Mouse (Mus musculus): ENCODE measurements around the gene Tle4. TPM values are rescaled to one million over a fixed set of nuclear protein-coding genes. Genes with fewer than 3 reads are reported as not detected.

Tle4 gene
- polyA plus RNA-seq, 1 experiment from 2014 or later: 26.0 TPM

- Histone ChIP-seq H3K4me1 (replicated peaks) (peaks cover 41% of the 10 kb centered on the region), H3K27ac (no peak overlapping the region), H3K36me3 (no peaks in the 10 kb centered on the region), H3K4me2 (no peak overlapping the region), H3K9me3 (no peaks in the 10 kb centered on the region), H3K9ac (no peak overlapping the region), H3K27me3 (no peaks in the 10 kb centered on the region), H3K4me3 (no peak overlapping the region)
- ATAC-seq (ENCODE audit: low FRiP score): no peak
- 54% methylated on average over 2 of the region's 2 CpGs for WGBS
These were observed 89.9 kb downstream of the Tle4 start for GRCm38 (mm10) chr19:14507911-14508310.

- no peaks in the 10 kb centered on the region for H3K9me3 ChIP-seq
- 36% methylated on average over 3 of the region's 3 CpGs for WGBS
- no peak overlapping the region for H3K4me3 ChIP-seq
- peaks cover 48% of the 10 kb centered on the region for H3K4me1 ChIP-seq (replicated peaks)
- 0 out of 2 replicates have a peak, but pooled peaks have one; percentile 25 for ATAC-seq (ENCODE audit: low FRiP score)
- peak overlapping the region; percentile 74 for H3K27ac ChIP-seq
- H3K36me3 ChIP-seq: no peaks in the 10 kb centered on the region
- H3K9ac ChIP-seq: no peak overlapping the region
- no peak overlapping the region for H3K4me2 ChIP-seq
- no peaks in the 10 kb centered on the region for H3K27me3 ChIP-seq
These were observed 90.8 kb downstream of the Tle4 start for GRCm38 (mm10) chr19:14506875-14507670.

GRCm38 (mm10) chr19:14505885-14506548 lies 91.8 kb downstream of the Tle4 start:
- Histone ChIP-seq H3K27me3 (no peaks in the 10 kb centered on the region), H3K9me3 (no peaks in the 10 kb centered on the region), H3K4me1 (replicated peaks) (peaks cover 55% of the 10 kb centered on the region), H3K9ac (no peak overlapping the region), H3K27ac (peak overlapping the region; percentile 71), H3K4me2 (peak overlapping the region; percentile 18; the same call in 1 of the 2 replicates), H3K36me3 (no peaks in the 10 kb centered on the region), H3K4me3 (no peak overlapping the region)
- peak; percentile 46; the same call in 1 of the 2 replicates for ATAC-seq (ENCODE audit: low FRiP score)
- WGBS: 66% methylated on average over 2 of the region's 2 CpGs

- peak overlapping the region; percentile 18 for H3K4me2 ChIP-seq
- no peaks in the 10 kb centered on the region for H3K27me3 ChIP-seq
- H3K4me1 ChIP-seq (replicated peaks): peaks cover 55% of the 10 kb centered on the region
- H3K9ac ChIP-seq: peak overlapping the region; percentile 26; the same call in 1 of the 2 replicates
- H3K36me3 ChIP-seq: no peaks in the 10 kb centered on the region
- no peak overlapping the region; the same call in 1 of the 2 replicates for H3K27ac ChIP-seq
- H3K4me3 ChIP-seq: no peak overlapping the region
- ATAC-seq (ENCODE audit: low FRiP score): peak; percentile 80
- no peaks in the 10 kb centered on the region for H3K9me3 ChIP-seq
- WGBS: 15% methylated on average over 3 of the region's 3 CpGs
These were observed 92.5 kb downstream of the Tle4 start for GRCm38 (mm10) chr19:14505401-14505800.

GRCm38 (mm10) chr19:14503862-14504261 lies 94.0 kb downstream of the Tle4 start:
- 88% methylated on average over 6 of the region's 6 CpGs for WGBS
- no peaks in the 10 kb centered on the region for H3K27me3 ChIP-seq
- H3K4me1 ChIP-seq (replicated peaks): peaks cover 64% of the 10 kb centered on the region
- no peak overlapping the region for H3K4me3 ChIP-seq
- no peak overlapping the region for H3K9ac ChIP-seq
- no peak overlapping the region for H3K4me2 ChIP-seq
- no peak for ATAC-seq (ENCODE audit: low FRiP score)
- H3K27ac ChIP-seq: no peak overlapping the region
- no peaks in the 10 kb centered on the region for H3K9me3 ChIP-seq
- no peaks in the 10 kb centered on the region for H3K36me3 ChIP-seq

GRCm38 (mm10) chr19:14502234-14502633 lies 95.6 kb downstream of the Tle4 start:
- no peaks in the 10 kb centered on the region for H3K9me3 ChIP-seq
- ATAC-seq (ENCODE audit: low FRiP score): no peak
- WGBS: 7% methylated on average over 7 of the region's 7 CpGs

GRCm38 (mm10) chr19:14499835-14500425 lies 97.9 kb downstream of the Tle4 start:
- no peak overlapping the region for H3K27ac ChIP-seq
- H3K4me2 ChIP-seq: no peak overlapping the region
- H3K4me1 ChIP-seq (replicated peaks): peaks cover 29% of the 10 kb centered on the region
- no peaks in the 10 kb centered on the region for H3K27me3 ChIP-seq
- no peak overlapping the region for H3K4me3 ChIP-seq
- no peaks in the 10 kb centered on the region for H3K9me3 ChIP-seq
- no peak for ATAC-seq (ENCODE audit: low FRiP score)
- WGBS: 29% methylated on average over 3 of the region's 3 CpGs
- no peak overlapping the region for H3K9ac ChIP-seq
- H3K36me3 ChIP-seq: no peaks in the 10 kb centered on the region; the same call in 1 of the 2 replicates

More at GRCm38 (mm10) chr19:14502234-14502633, 95.6 kb downstream of the Tle4 start:
- Histone ChIP-seq H3K4me1 (replicated peaks) (peaks cover 52% of the 10 kb centered on the region), H3K4me2 (no peak overlapping the region), H3K27me3 (no peaks in the 10 kb centered on the region), H3K9ac (no peak overlapping the region), H3K27ac (no peak overlapping the region), H3K4me3 (no peak overlapping the region), H3K36me3 (no peaks in the 10 kb centered on the region)

- Histone ChIP-seq H3K4me1 (replicated peaks) (no peaks in the 10 kb centered on the region), H3K27me3 (no peaks in the 10 kb centered on the region), H3K9ac (no peak overlapping the region), H3K4me3 (no peak overlapping the region), H3K4me2 (no peak overlapping the region), H3K36me3 (no peaks in the 10 kb centered on the region; the same call in none of the 2 replicates), H3K9me3 (no peaks in the 10 kb centered on the region), H3K27ac (no peak overlapping the region)
- no peak for ATAC-seq (ENCODE audit: low FRiP score)
- 94% methylated on average over 3 of the region's 3 CpGs for WGBS
These were observed 104.8 kb downstream of the Tle4 start for GRCm38 (mm10) chr19:14493047-14493446.

- Histone ChIP-seq H3K27me3 (no peaks in the 10 kb centered on the region), H3K4me1 (replicated peaks) (peaks cover 11% of the 10 kb centered on the region), H3K27ac (peak overlapping the region; percentile 48; the same call in 1 of the 2 replicates), H3K9me3 (no peaks in the 10 kb centered on the region), H3K4me2 (no peak overlapping the region), H3K4me3 (no peak overlapping the region), H3K36me3 (no peaks in the 10 kb centered on the region), H3K9ac (no peak overlapping the region)
- 66% methylated on average over 9 of the region's 9 CpGs for WGBS
- no peak for ATAC-seq (ENCODE audit: low FRiP score)
These were observed 110.7 kb downstream of the Tle4 start for GRCm38 (mm10) chr19:14487180-14487579.

- no peak for ATAC-seq (ENCODE audit: low FRiP score)
- peaks cover 30% of the 10 kb centered on the region for H3K4me1 ChIP-seq (replicated peaks)
- H3K27ac ChIP-seq: no peak overlapping the region
- no peaks in the 10 kb centered on the region for H3K27me3 ChIP-seq
- no peak overlapping the region for H3K4me3 ChIP-seq
- no peak overlapping the region for H3K4me2 ChIP-seq
- H3K36me3 ChIP-seq: no peaks in the 10 kb centered on the region
- 84% methylated on average over 3 of the region's 3 CpGs for whole genome bisulfite sequencing
- H3K9me3 ChIP-seq: no peaks in the 10 kb centered on the region
- no peak overlapping the region for H3K9ac ChIP-seq
These were observed 112.7 kb downstream of the Tle4 start for GRCm38 (mm10) chr19:14485176-14485575.

- Histone ChIP-seq H3K4me2 (no peak overlapping the region), H3K9me3 (no peaks in the 10 kb centered on the region), H3K9ac (no peak overlapping the region), H3K4me3 (no peak overlapping the region), H3K27me3 (no peaks in the 10 kb centered on the region), H3K27ac (no peak overlapping the region), H3K4me1 (replicated peaks) (peaks cover 40% of the 10 kb centered on the region), H3K36me3 (no peaks in the 10 kb centered on the region)
- 71% methylated on average over 5 of the region's 5 CpGs for WGBS
- no peak for ATAC-seq (ENCODE audit: low FRiP score)
These were observed 115.2 kb downstream of the Tle4 start for GRCm38 (mm10) chr19:14482562-14483138.

Measured in hindbrain, embryonic 13.5 days (tissue).